Mouse (Mus musculus) right cerebral cortex, postnatal 4 days (tissue): Measurements from ENCODE around the gene Zfp771.
A peak's percentile ranks its signal among the peaks of the same experiment; 100 is the strongest.

Experiments
- DNase-seq: peaks from one replicate; pipeline ENCODE4 v3.0.0-alpha.2; 2022

Gene Zfp771

GRCm38 (mm10) chr7:127255008-127255407 lies 10.9 kb downstream of the Zfp771 start:
- DNase-seq: no peak

- DNase-seq: no peak
Measured at GRCm38 (mm10) chr7:127255965-127256364, 11.9 kb downstream of the Zfp771 start.

DNA sequence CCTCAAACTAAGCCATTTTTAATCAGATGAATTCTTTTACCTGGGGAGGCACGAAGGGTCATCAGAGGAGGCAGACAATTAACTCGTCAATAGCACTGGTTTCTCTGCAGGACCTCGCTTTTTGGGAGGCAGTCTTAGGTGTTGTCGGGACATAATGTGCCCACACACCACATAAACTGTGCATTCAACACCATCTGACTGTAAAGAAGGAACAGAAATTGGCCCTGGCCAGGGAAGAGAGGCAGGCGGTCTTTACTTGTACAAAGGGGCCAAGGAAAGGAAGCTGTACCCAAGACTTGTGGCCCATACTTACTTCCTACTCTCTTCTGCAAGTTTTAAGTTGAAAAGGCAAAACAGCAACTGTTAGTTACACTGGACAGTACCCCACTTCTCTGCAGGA lies 12.4 kb downstream of the Zfp771 start:
- no peak for DNase-seq

- no peak for DNase-seq
Measured at GRCm38 (mm10) chr7:127259186-127259905, 15.3 kb downstream of the Zfp771 start.

GRCm38 (mm10) chr7:127260309-127261111 lies 16.4 kb downstream of the Zfp771 start, which contains the start of gene Dctpp1:
TSS of gene Dctpp1 (minus strand) at chr7:127260709.
- peak; percentile 91 for DNase-seq

GRCm38 (mm10) chr7:127262218-127262961 lies 18.3 kb downstream of the Zfp771 start:
- no peak for DNase-seq

DNA sequence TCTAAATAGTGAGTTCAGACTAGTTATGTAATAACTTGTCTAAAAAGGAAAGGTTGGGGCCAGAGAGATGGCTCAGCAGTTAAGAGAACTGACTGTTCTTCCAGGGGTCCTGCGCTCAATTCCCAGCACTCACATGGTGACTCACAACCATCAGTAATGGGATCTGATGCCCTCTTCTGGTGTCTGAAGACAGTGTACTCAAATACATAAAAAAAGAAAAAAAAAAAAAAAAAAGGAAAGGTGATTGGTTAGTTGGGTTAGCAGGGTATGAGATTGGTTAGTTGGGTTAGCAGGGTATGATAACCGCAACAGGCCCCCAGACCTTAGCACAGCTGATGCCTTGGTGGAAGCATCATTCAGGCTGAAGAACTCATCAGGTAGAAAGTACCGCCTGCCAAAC lies 19.5 kb downstream of the Zfp771 start:
- DNase-seq: no peak

DNA sequence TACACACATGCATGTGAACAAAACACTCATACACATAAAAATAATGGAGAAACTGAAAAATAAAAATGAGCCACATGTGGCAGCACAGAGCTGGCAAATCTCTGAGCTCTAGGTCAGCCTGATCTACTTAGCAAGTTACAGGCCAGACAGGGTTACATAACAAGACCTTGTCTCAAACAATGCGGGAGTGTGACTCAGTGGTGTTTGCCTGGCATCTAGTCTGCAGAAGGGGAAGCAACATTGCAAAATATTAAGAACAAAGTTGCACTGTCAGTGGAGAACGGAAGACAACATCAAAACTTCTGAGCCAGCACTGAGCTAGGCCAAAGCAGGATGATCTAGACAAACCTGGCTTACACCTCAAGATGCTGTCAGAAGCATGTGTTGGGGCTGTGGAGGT lies 26.2 kb downstream of the Zfp771 start:
- no peak for DNase-seq

DNA sequence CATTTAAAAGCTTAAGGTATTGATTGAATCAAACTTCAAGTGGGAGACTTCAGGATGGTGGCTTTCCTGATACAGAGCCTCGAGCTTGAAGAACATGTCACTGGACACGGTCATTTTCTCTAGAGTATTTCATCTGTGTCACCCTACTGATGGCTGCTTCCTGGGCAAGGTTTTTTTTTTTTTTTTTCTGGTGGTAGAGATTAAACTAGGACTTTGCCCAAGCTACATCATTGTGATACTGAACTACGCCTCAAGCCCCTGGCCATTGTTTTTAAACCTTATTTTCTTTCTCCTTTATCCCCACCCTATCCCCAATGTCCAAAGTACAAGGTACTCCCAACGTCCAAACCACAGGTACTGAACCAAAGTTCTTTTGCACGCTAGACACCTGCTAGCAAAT lies 26.6 kb downstream of the Zfp771 start:
- DNase-seq: no peak

GRCm38 (mm10) chr7:127271093-127271492 lies 27.0 kb downstream of the Zfp771 start:
- no peak for DNase-seq

DNA sequence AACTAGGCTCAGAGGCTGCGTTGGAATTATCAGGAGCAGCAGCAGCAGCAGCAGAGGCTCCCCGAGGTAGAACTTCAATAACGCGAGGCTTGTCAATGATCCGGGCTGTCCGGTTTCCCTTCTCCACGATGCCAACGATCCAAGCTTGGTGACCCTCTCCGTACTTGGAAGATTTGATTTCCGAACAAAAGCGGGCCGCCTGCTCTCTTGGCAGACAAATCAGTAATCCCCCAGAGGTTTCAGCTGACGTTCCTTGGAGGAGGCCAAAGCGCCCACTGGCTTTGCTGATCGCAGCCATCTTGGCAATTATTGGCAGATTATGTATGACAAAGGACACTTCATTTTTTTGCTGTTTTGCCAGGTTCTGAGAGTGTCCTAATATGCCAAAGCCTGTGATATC lies 28.5 kb downstream of the Zfp771 start:
- no peak for DNase-seq

DNA sequence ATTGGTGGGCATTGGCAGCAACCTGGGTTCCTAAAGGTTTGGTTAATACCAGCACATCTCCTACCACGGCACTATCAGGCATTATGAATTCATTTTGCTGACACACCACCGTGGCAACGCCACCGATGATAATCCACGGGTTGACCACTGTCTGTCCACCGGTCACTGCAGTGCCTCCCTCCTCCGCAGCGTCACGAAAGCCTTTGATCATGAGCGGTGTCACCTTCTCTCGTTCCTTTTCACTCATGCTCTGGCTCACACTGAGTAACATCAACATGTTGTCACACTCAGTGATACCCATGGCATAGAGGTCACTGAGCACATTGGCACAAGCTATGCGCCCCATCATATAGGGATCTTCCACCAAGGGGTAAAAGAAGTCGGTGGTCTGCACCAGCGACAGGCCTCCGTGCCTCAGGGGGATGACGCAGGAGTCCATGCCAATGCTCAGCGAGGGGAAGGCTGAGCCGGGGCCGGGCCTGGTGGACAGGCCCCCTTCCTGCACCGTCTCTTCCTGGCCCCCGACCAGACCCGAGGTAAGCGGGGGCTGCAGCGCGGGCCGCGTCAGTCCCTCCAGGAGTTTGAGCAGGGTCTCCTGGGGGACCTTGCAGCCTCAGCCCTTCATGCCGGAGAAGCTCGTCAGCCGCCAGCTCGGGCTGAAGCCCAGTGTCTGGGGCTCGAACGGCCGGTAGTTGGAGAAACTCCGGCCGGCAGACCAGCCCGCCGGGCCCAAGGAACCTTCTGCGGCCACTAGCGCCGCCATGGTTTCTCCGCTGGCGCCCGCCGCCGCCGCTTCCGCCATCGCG lies 29.2 kb downstream of the Zfp771 start:
- DNase-seq: peak; percentile 48

GRCm38 (mm10) chr7:127273925-127274789 lies 30.1 kb downstream of the Zfp771 start, which contains the start of gene Sephs2:
TSS of gene Sephs2 (minus strand) at chr7:127274055.
- DNase-seq: peak; percentile 91

GRCm38 (mm10) chr7:127276519-127276961 lies 32.5 kb downstream of the Zfp771 start:
- no peak for DNase-seq

- DNase-seq: peak; percentile 28
Measured at GRCm38 (mm10) chr7:127278311-127278710, 34.2 kb downstream of the Zfp771 start.

GRCm38 (mm10) chr7:127280092-127280491 lies 36.0 kb downstream of the Zfp771 start:
- no peak for DNase-seq

- no peak for DNase-seq
Measured at GRCm38 (mm10) chr7:127281114-127281513, 37.0 kb downstream of the Zfp771 start.

DNA sequence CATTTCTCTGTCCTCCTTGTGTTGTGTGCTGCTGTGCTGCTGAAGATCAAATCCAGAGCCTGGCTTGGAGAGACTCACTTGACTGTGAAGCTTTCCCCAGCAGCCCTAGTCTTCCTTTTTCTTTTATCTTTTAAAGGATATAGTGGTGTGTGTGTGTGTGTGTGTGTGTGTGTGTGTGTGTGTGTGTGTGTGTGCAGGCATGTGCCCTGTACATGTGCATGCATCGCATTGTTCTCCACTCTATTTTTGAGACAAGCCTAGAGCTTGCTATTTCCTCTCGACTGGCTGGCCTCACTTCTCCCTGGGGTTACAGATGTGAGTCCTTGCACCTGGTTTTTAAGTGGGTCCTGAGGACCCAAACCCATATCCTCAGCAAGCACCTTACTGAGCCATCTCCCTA lies 38.1 kb downstream of the Zfp771 start:
- no peak for DNase-seq

- DNase-seq: no peak
Measured at GRCm38 (mm10) chr7:127285154-127285553, 41.1 kb downstream of the Zfp771 start.

GRCm38 (mm10) chr7:127287940-127288339 lies 43.9 kb downstream of the Zfp771 start:
- no peak for DNase-seq

DNA sequence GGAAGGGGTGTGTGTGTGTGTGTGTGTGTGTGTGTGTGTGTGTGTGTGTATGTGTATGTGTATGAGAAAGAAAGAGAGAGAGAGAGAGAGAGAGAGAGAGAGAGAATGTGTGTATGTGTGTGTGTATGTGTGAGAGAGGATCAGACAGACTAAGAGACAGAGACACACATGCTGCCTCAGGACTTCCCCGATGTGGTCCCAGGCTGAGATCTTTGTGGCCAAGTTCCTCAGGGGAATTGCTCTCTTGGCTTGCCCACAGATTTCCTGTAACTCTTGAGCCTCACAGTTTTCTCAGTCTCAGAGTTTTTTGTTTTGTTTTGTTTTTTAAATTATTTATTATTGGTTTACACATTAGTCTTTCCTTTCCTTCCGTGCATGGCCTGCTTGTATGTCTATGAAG lies 45.2 kb downstream of the Zfp771 start:
- no peak for DNase-seq
